Mouse (Mus musculus) testis, postnatal 10 days (tissue): Measurements from ENCODE around the gene Rps29.

Source experiments
- DNase-seq: peaks from one replicate; pipeline ENCODE4 v3.0.0; 2021; ENCODE audit warnings: low spot score

The Rps29 gene

DNA sequence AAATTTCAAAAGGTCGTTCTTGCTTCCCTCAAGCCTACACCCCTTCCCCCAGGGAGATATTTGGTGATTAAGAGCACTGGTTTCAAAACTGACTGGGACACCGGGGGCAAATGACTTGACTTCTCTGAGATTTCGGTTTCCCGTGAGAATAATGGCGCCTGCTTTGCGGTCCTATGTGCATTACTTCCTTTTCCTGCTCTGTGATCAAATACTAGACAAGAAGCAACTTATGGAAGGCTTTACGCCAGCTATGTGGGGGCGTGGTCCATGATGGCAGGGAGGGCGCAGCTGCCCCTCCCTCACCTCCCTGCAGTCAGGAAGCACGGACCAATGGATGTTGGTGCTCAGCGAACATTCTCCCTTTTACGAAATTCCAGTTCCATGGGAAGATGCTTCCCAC, 28.5 kb downstream of the Rps29 start:
- peak; percentile 23 for DNase-seq

DNA sequence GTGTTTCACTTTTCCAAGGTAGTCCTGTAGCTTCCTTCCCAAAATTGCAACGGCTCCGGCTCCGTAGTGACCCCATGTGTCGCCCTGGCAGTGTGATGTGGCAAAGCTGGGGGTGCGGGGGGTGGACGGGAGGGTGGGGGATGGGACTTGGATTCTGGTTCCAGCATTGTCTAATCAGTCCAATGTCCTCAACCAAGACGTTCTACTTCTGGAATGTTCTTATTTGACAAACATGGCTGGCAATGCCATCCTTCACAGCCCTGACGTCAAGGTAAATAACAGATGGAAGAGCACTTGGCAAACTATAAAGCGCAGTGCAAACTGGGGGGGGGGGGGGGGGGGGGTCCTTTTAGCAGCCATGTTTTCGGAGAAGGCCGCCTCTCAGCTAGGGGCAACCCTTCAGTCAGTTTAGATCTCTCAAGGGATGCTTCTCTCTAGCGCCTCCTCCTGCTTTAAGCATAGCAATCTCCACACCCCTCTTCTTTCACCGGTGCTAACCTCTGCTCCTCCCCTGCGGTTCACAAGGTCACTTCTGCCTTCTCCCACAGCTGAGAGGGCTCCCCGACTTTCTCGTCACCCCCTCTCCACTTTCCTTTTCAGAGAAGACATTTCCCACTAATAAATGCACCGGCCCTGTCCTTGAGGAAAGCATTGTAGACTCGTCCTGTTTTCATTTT, 29.2 kb downstream of the Rps29 start:
- no peak for DNase-seq

DNA sequence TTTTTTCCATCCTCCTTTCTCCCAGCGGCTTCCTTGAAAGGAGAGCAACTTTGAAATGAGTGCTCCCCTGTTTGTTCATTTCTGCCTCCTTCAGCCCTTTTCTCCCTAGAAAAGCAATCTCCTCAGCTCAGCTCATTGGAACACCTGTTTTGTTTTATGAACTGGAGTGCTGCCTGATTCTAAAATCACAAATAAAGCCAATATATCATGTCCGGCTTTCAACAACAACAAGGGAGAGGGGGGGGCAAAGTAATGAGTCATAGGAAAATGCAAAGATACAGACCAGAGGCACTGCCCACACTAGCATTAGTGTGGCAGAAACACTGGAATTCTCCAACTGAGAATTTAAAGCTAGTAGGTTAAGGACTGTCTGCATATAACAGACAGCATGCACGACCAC, 31.4 kb downstream of the Rps29 start:
- no peak for DNase-seq

DNA sequence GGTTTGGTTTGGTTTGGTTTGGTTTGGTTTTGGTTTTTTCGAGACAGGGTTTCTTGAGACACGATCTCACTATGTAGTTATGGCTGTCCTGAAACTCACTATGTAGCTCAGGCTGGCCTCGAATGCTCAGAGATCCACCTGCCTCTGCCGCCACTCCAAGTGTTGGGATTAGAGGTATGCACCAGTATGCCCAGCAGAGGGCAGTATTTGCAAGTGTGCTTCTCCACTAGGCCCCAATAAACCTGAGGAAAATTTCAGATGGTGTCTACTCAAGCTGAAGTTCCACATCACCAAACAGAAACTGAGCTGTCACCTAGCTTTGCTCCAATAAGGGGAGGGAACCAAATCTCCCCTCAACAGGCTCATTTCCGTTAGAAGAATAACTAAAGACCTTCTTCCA, 31.8 kb downstream of the Rps29 start:
- DNase-seq, result no peak

DNA sequence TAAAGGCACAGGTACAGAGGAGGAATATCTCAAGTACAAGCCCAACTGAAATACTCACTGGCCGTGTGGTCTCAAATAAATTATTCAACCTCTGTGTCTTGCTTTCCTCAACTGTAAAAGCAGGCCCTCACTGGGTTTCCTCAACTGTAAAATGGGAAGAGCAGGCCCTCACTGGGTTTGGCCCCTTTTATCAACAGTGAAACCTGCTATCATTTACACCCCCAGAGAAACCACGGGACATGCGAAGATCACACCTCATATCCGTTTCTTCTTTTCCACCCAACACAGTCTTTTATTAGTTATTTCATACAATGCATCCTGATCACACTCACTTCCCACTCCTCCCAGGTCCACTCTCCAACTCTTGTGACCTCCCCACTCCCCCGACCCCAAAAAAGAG, 33.9 kb downstream of the Rps29 start:
- DNase-seq, result no peak

DNA sequence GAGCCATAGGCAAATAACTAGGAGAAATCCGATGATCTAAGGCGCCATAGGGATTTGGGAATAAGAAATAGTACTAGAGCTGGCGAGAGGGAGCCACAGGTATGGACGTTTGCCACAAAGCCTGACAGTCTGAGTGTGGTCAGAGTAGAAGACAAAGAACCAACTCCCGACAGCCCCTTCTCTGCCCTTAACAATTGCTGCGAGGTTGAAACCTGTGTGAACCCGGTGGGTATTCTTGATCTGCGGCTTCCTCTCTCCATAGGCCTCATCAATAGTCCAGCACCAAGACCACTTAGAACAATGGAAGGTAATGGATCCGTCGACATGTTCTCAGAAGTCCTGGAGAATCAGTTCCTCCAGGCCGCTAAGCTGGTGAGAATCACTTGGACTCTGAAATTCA, 36.2 kb downstream of the Rps29 start:
- no peak for DNase-seq

DNA sequence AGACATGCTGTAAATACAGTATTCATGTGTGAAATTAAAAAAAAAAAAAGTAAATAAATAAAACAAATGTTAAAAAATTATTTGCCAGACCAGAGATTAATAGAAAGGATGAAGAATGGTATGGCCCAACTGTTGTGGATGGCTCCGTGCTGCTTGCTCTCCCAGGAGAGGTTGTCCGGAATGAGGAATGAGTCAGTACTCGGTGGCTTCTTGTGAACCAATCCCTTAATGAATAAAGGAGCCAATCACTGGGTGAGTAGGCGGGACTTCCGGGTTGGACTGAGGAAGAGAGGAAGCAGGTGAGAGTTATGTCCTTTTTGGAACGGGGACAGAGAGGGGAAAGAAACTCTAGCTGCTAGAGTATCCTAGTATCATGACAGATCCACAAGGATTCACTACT, 39.1 kb downstream of the Rps29 start:
- no peak for DNase-seq
